Mouse (Mus musculus) T-cell, adult 2 months (primary cell): Measurements from ENCODE around the gene Mthfsl.
"Not testable (repeated sequence)": the region's sequence is repeated elsewhere in the genome, so short reads cannot be mapped to it uniquely, and the experiment has no call there.

Source experiments
- DNase-seq: peaks from one replicate; pipeline ENCODE4 v3.0.0; 2022; ENCODE audit warnings: low spot score

The Mthfsl gene

DNA sequence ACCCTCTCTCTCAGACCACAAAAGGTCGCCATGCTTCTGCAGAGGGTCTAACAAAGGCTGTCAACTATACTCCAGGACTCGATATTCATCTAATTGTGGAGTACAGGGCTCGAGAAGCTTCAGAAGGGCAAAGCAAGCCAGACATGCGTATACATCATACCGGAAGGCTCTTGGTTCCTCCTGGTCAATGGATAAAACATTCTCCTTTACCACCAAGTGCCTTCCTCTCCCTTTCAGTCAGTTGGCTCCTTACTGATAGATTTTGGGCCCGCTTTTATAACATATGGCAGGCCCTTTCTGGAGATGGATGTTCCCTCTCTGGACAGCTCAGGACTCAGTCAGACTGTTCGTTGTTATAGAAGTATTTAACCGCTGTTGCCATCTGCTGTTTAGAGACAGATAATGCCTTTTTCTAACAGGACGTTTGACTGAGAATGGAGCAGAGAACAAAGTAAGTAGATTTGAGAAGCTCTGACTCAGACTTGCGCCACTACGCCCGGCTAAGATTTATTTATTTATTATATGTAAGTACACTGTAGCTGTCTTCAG lies at the start of gene Mthfsl:
Mthfsl (minus strand) TSS at position 308 of the 549 bp plus-strand sequence.
- DNase-seq = peak; percentile 35

DNA sequence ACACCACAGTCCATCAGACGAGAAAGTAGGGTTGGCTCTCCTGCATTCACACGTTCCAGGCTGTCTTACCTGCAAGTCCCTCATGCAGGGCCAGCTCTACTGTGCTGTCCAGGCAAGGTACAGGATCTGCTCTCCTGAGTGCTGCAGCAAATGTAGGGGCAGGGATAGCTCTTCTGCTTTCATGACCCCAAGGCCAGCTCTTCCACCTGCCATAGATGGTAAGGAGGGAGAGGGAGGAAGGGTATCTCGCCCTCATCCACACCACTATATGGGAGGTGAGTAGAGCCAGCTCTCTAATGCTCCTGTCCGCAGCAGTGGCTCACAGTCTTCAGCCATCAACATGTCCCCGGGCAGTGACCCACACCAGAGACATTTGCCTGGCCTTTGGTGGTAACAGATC lies 49.4 kb upstream of the Mthfsl start:
- DNase-seq = not testable (repeated sequence)

DNA sequence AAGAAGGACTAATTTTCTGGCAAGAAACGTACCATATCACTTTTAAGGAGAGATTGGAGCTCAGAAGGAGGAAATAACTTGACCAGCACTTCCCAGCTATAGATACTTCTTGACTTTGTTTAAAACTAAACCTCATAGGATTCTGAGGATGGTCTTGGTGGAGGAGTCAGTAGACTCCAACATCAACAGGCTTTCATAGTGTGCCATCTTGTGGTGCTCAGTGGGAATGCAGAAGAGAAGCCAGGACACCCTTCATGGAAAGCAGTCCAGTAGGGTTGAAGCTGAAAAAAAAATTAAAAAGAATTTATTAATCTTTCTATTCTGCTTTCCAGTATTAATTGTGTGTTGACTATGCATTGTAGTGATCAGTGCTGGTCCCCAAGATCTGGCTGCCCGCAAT lies 26.6 kb upstream of the Mthfsl start:
- DNase-seq = peak; percentile 30

DNA sequence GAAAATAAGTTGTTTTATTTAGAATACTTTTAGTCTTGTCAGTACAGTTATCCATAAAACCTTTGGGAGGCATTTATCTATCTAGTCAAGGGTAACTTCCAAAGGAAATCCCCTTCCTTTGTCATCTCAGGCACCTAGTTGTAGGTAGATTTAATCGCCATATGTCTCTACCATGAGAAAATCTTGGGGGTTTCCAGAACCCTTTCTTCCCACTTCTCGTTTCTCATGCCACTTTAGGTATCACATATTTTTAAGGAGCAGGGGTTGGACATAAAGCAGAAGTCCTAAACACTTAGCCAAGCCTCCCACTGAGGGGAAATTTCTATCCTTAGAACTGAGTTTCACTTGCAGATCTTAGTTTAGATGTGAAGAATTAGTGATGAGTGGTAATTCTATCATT lies 25.9 kb upstream of the Mthfsl start:
- not testable (repeated sequence) for DNase-seq

DNA sequence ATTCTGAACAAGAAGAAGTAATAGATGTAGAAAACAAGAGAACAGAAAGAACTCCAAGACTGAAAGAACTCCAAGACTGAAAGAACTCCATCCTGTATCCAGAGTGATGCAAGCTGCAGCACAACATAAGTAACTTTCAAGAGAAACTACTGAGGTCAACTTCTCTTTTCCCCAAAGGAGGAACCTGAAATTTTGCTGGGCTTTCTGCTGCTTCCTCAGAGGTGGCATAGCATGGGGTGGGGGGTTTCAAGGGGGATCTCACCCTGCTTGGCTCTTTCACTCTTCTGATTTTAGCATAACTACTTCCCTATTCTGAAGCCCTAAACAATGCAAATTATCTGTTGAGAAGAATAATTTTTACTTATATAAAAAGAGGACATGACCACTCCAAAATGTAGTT lies 15.2 kb upstream of the Mthfsl start:
- not testable (repeated sequence) for DNase-seq

DNA sequence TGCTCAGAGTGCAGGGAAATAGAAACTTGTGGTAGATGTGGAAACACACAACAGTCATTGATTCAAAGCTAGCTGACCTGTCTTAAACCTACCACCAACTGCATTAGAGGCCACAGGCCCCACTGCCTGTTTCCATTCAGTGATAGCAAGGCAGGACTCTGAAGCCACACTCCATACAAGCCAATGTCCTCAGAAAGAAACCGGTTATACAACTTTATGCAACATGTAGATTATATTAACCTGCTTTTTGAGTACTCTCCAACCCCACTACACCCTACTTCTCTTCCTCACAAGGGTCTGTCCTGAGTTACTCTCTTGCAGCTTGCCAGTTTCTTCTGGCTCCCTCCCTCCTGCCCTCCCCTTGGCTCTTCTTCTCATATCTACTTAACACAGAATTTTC lies 13.1 kb upstream of the Mthfsl start:
- not testable (repeated sequence) for DNase-seq

DNA sequence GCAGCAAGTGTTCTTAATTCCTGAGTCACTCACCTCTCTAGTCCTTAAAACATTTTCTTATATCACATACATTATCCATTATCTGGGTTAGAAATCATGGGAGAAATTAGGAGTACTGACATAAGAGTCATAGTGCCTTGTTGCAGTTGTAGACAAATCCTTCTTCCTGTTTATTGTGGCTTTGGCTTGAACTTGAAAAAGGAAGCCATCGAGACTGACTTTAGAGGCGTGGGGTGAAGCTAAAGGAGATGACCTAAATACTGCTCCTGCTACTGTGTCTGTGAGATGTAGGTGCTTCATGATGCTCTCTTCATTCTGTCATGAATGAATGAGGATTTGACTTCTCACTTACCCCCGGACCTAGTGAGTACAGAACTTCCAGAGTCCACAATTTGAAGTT lies 12.2 kb upstream of the Mthfsl start:
- DNase-seq = not testable (repeated sequence)

DNA sequence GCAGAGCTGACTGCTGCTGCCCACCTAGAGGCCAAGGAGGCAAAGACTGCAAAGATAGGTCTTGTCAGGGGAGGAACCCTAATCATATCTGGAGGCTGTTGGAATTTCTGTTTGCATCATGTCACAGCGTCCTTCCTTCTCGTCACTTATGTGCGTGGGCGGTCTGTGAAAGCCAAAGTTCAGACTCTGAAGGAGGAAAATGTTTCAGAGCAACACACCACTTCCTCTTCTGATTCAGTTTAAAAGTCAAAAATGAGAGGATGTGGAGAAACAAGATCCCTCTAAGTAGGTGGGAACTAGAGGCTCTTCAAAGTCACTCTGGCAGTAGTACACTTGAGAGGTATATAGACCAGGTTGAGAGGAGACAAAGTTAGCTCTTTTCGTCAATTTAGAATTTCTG lies 11.6 kb upstream of the Mthfsl start, which contains the start of gene Bcl2a1d:
Bcl2a1d (minus strand) TSS at position 187 of the 400 bp plus-strand sequence.
- peak; percentile 75 for DNase-seq

DNA sequence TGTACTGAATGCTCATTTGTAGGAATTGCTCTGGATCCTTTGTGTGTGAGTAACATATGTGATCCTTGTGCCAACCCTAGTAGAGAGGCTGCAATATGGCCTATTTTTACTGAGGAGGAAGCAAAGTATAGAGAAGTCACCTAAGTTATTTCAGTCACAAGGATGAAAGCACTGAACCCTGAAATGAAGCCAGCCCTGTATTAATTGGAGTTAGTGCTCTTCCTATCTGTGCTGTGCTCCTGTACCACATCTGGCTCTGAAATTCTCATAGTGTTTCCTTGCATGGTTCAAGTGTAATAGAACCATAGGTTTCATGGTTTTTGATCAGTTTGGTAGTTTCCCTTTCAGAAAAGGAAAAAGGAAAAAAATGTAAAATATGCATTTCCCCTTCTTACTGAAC lies 8.2 kb upstream of the Mthfsl start:
- DNase-seq = not testable (repeated sequence)

DNA sequence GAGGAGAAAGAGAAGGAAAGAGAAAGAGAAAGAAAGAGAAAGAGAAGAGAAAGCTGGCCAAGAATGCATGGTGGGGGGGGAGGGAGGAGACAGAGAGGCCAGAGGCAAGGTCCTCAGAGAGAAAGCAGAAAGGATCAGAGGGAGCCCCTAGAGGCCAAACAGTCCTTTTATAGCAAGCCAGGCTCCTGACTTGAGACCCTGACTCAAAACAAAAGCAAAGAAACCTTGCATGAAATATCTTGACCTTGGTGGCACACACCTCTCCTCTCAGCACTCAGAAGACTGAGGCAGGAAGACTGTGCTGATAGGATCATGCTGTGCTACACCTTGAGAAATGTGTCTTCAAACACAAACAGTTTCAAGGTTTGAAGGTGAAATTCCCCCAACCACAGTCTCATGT lies 1.5 kb upstream of the Mthfsl start:
- DNase-seq = peak; percentile 39

DNA sequence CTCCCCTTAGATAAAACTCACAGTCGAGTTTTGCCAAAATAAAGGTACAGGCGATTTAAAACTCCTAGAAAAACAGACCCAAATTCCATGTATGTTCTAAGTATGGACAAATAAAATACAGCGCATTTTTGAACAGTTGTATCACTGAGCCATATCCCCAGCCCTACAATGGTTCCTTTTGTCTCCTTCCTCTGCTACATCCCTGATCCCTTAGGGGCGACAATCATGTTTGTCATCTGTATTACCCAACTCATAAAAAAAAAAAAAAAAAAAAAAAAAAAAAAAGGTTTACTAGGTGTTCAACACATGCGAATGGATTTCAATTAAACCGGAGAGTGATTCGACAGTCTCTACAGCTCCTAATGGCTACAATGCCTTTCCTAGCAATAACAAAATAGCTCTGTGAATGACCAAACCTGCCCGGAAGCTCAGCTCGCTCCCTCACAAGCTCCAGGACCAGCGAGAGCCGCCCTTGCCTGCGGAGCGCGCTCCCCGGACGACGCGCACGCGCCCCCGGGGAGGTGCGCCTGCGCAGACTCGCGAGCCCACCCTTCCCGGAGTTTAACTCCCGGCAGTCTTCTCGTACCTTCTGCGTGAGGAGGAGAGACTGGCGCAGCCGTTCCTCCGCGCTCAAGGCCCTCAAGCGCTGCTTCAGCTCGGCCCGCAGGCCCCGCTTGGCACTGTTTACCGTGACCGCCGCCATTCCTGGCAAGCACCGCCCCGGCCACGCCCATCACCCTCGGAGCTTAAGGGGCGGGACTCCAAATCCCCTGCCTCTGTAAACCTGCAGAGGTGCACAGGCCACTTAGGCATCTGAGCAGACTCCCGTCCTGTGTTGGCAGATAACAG lies 799 bp downstream of the Mthfsl start:
- DNase-seq = peak; percentile 29

DNA sequence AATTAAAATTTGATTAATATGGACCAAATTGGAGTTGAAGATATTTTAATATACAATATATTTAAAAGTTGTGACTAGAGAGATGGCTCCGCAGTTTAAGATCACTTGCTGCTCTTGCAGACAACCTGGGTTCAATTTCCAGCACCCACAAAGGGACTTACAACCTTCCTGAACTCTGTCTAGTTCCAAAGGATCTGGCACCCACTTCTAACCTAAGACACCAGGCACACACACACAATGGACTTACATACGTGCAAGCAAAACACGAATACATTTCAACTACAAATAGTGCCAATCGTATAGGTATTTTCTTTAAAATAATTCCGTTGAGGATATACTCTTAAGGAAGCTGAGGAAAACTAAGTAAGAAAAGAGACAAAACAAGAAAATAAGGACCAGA lies 1.5 kb downstream of the Mthfsl start:
- DNase-seq = not testable (repeated sequence)

DNA sequence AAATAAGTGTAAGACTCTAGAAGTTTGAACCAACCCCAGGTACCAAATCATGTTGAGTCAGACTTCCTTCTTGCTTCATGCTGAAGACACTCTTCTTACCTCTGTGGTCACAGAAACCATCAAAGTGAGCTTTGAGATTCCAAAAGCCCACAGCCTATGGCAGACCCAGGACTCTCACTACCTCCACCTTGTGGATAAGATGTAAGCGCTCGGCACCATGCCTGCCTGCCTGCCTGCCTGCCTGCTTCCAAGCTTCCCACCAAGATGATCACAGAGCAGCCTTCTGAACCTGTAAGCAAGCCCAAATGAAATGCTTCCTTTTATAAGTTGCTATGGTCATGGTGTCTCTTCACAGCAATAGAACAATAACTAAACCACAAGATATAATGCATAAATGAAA lies 2.0 kb downstream of the Mthfsl start:
- DNase-seq = peak; percentile 68

DNA sequence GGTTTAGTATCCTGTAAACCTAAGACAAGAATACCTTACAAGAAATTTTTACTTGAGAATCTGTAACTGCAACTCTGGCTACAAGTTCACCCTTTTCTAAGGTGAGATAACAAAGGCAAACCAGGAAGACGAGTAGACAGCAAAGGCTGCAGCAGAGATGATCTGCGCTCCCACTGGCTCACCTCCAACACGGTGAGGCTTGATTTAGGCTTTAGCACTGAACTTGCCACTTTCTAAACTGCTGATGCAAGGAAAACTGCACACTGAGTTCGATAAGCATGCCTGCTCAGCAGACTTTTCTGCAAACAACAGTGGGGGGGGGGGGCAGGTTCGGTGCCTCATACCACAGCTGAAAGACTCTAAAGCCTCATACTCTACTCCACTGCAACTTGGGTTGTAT lies 5.6 kb downstream of the Mthfsl start:
- not testable (repeated sequence) for DNase-seq

DNA sequence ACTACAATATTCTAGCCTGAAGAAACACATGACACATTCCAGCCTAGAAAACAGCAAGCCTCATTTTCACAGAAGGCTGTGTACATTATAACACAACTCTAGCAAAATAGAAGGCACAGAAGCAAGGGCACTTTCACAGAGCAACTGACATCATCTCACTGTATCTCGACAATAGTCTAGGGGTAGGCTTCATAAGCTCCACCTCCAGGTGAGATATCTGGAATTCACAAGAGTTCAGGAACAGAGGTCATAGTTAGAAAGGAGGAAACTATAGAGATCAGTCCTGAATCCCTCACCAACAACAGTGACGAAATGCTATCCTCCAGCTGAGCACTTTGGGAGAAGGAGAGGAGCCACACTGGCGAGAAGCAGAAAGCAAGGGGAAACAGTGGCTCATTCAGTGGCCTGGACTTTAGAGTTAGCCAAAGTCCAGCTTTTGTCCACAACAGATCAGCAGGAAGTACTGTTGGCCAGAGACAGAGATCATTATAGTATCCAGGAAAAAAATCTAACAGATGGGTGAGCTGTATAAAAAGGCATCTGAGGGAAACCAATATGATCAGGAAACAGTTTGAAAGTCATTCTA lies 7.8 kb downstream of the Mthfsl start:
- not testable (repeated sequence) for DNase-seq

DNA sequence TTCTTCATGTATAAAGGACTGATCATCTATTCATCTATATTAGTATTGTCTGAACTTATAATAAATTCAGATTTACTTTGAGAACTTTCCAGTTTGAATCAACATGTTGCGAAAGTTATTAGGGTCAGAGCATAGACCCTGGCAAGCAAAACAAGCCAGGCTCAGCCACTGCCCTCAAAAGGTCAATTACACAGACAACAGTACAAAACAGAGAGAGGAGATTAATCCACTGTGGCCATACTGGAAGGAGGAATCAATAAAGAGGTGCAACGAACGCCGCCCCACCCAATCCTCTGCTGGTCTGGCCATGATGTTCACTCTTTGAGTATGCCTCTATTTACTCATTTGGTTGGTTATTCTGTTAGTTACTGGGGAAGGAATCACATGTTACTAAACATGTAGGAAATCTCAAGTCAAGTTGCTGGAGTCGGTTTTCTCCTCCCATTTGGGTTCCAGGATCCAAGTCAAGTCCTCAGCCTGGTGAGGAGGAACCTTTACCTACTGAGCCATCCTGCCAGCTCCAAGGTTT lies 9.1 kb downstream of the Mthfsl start:
- not testable (repeated sequence) for DNase-seq

DNA sequence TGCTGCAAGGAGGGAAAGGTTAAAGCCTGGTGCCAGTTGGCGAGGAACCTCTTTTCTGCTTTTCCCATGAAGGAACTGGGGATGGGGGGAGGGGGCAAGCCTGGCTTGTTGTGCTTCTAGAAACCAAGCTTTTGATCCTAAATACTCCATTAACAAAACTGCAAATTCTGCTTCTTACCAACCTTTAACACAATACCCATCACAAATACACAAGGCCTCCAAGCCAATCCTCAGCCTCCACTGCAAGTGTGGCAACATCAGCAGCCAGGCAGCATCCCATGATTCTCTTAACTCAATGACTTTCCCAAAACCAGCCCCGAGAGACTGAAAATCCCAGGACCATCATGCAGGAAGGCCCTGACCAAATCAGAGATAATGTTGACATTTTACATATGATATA lies 9.7 kb downstream of the Mthfsl start:
- not testable (repeated sequence) for DNase-seq

DNA sequence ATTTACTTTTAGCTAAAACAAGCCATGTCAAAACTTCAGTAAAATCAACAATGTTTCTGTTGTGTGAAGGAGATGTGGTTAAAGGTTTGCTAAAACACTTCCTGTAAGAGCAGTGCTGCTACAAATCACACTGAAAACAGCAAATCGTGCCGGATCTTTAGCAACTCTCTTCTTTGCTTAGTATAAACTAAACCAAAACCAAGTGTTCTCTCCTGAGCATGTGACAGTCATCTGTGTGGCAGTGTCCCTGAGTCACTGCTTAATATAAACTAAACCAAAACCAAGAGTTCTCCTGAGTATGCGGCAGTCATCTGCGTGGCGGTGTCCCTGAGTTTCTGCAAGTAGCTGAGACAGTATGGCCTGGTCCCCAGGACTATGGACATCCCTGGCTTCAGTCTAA lies 10.3 kb downstream of the Mthfsl start:
- not testable (repeated sequence) for DNase-seq

DNA sequence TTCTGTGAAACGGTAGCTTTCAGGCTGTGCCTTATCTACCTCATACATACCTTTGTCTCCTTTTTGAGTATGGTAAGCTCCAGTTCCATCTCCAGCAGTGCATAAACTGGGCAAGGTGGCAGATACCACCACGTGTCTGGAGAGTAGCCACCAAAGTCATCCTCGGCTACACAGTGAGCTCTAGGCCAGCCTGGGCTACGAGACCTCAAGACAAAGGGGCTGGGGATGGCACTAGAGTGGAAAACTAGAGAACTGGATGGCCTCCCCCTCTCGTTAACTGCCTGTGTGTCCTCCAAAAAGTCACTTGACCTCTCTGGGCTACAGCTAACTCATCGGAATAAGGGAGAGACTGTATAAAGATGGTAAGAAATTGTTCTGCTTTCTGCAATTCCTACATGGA lies 10.8 kb downstream of the Mthfsl start:
- no peak for DNase-seq

DNA sequence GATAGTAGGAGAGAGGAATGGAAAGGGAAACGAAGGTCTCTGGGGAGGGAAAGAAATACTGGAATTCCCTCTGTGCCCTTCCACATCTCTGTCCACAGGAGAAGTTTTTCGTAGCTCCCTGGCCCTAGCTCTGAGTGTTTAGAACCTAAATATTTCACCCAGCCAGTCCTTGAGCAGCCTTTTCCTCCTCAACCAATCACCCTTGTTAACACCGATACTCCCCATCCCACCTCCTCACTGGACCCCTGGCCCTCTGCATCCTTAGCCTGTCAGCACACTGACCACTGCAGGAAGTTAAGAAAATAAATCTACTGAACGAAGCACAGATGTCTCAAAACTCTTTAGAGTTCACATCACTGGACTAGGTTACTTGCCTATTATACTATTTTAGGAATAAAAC lies 13.4 kb downstream of the Mthfsl start:
- DNase-seq = no peak

DNA sequence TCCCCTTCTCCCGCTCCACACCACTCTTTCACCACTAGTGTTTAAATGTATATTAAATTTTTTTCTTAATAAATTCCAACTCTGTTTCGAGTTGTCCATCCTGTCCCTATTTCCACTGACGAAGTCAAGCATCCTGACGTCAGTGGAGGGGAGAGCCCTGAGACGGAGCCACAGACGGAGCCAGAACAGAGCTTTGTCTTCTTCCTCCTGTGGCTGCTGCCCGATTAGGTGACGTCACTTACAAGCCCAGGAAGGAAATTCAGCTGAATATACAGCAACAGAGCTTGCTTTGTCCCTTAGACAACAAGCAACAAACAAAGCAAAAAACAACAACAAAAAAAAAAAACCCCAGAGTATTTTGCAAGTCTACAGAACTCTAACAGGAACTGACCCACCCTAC lies 14.9 kb downstream of the Mthfsl start:
- DNase-seq = not testable (repeated sequence)

DNA sequence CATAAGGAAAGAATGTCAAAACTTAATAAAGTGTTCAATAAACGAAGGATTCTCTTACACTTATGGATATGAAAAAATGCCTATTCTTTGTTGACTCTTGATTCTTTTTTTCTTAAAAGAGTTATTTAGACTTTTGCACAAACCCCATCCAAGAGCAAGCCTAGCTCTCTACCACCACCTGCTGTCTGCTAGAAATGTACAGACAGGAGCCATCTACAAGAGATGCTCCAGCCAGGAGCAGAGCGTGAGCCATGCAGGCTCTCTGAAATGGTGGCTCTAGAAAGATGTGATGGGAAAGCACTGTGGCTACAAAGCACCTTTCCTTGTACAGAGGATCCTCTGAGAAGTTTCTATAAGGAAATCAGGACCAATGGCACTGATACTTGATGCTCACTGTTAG lies 21.4 kb downstream of the Mthfsl start:
- DNase-seq = not testable (repeated sequence)

DNA sequence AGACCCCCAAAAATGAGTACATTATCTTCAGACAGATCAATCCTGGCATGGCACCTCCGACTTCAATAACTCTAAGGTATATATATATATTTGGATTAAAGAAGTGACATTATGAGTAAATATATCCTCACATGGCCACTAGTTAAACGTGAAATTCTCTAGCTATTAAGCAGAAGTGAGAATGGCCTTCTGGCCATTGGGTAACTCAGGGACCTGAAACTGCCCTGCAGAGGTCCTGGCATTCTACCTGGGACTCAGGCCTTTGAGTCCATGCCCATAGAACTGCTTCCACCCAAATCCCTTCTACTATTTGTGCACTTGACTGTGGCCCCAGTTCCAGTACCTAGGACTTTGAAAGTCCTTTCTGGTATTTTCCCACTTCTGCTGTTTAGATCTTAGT lies 28.8 kb downstream of the Mthfsl start:
- not testable (repeated sequence) for DNase-seq
